Mouse (Mus musculus) midbrain, postnatal 0 days (tissue): ENCODE data around the gene B9d2. TPM values are rescaled to one million over a fixed set of nuclear protein-coding genes. Genes with fewer than 3 reads are reported as not detected.

ENCODE experiments used
- ATAC-seq: fragments of 200-750 bp; cut with Nextera tagmentation; 2 replicates; pipeline ENCODE4 v1.8.0; 2017; ENCODE audit warnings: moderate number of reproducible peaks, mild to moderate bottlenecking, moderate TSS enrichment, moderate library complexity; ENCODE audit not compliant: low FRiP score
- DNase-seq: peaks from one replicate; pipeline ENCODE4 v3.0.0-alpha.2; 2015; ENCODE audit warnings: low spot score
- H3K27ac ChIP-seq: fragments of 300-500 bp; sonication (generic); 2 replicates; pipeline ENCODE4 v1.5.1; 2014; ENCODE audit warnings: low read depth, mild to moderate bottlenecking, low read length, mixed read lengths
- H3K27me3 ChIP-seq: fragments of 300-500 bp; sonication (generic); 2 replicates; pipeline ENCODE4 v1.6.1; 2014; ENCODE audit warnings: low read length, control low read depth, mixed read lengths; ENCODE audit not compliant: insufficient read depth
- H3K36me3 ChIP-seq: fragments of 300-500 bp; sonication (generic); 2 replicates; pipeline ENCODE4 v1.6.1; 2014; ENCODE audit warnings: low read length, control low read depth, mixed read lengths; ENCODE audit not compliant: insufficient read depth
- H3K4me1 ChIP-seq: fragments of 300-500 bp; sonication (generic); 2 replicates; pipeline ENCODE4 v1.6.1; 2014; ENCODE audit warnings: mild to moderate bottlenecking, control low read depth, antibody characterized with exemption, low read length, mixed read lengths; ENCODE audit not compliant: insufficient read depth
- H3K4me2 ChIP-seq: fragments of 300-500 bp; sonication (generic); 2 replicates; pipeline ENCODE4 v1.6.1; 2014; ENCODE audit warnings: low read depth, mild to moderate bottlenecking, low read length, mixed read lengths; ENCODE audit not compliant: poor library complexity, severe bottlenecking
- H3K4me3 ChIP-seq: fragments of 300-500 bp; sonication (generic); 2 replicates; pipeline ENCODE4 v1.5.1; 2014; ENCODE audit warnings: low read depth, mild to moderate bottlenecking, low read length, moderate library complexity
- H3K9ac ChIP-seq: fragments of 300-500 bp; sonication (generic); replicated peaks from 2 replicates; pipeline ENCODE4 v1.6.1; 2014; ENCODE audit warnings: mild to moderate bottlenecking, low read length, moderate library complexity, mixed read lengths; ENCODE audit not compliant: poor library complexity, severe bottlenecking
- H3K9me3 ChIP-seq: fragments of 300-500 bp; sonication (generic); 2 replicates; pipeline ENCODE4 v1.6.1; 2016; ENCODE audit warnings: low read length, control low read depth
- CTCF ChIP-seq: IDR thresholded peaks from 2 replicates; pipeline ENCODE4 v1.5.1; 2016; ENCODE audit warnings: antibody characterized with exemption, mild to moderate bottlenecking
- WGBS: fragments of 180-500 bp; shearing (Covaris S2); extraction: QIAGEN DNeasy Blood & Tissue Kit; methylation state at CpG from one replicate; pipeline ENCODE4 v1.1.7; 2014; 5-methylcytosine and 5-hydroxymethylcytosine counted together
- polyA plus RNA-seq: library from polyadenylated mRNA; unstranded; fragments of >200 nt; fragmentation: Nextera tagmentation; extraction: Ambion mirVana; gene quantifications from 2 replicates; pipeline ENCODE4 v1.2.1, GENCODE M21; 2015
- total RNA-seq: library from RNA; depleted of rRNA; stranded (reverse); fragments of >200 nt; gene quantifications from 2 replicates; pipeline ENCODE4 v1.2.3, GENCODE M21; 2014; rRNA removed

B9d2 gene
- total and polyA plus RNA-seq, 2 experiments from 2014 or later = 32.1 to 58.2 TPM

DNA sequence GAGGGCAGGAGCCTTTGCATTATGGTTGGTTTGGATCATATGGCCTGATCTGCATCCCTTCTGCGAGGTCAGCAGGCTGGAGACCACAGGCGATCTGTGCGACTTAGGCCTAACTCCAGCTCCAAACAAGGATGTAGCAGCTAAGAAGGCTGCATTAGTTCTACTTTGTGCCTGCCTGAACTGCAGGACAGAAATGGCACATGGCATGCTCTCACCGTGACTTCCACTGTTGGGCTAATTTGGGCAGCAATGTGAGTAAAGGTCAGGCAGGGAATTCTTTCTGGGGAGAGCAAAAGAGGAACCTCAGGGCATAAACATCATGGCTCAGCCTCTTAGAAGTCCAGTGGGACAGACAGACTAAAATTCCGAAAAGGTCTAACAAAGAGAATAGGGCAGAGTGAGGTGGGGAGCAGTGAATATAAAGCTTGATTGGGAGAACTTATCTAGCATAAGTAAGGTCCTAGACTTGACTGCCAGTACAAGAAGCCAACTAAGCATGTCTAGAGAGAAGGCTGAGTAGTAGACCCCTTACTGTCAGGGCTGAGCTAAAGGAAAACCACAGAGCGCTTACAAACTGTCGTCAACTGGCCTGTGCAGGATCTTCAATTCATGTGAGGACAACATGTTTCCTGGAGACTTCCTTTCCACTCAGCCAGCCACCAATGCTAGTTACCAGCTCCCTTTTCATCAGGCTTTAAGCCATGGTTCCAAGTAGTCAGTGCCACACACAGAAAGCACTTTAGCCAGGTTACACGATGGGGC is 50.9 kb downstream of the B9d2 start:
- peaks cover 86% of the 10 kb centered on the region for H3K36me3 ChIP-seq
- no peaks in the 10 kb centered on the region for H3K9me3 ChIP-seq
- ATAC-seq (no peak), DNase-seq (no peak)
- WGBS = 89% methylated on average over 8 of the region's 8 CpGs
- no peak for TF ChIP-seq CTCF
- H3K4me3 ChIP-seq = no peak overlapping the region
- no peak overlapping the region for H3K27ac ChIP-seq
- no peaks in the 10 kb centered on the region for H3K4me1 ChIP-seq
- H3K9ac ChIP-seq = no peak overlapping the region
- H3K4me2 ChIP-seq = no peak overlapping the region
- no peaks in the 10 kb centered on the region for H3K27me3 ChIP-seq

DNA sequence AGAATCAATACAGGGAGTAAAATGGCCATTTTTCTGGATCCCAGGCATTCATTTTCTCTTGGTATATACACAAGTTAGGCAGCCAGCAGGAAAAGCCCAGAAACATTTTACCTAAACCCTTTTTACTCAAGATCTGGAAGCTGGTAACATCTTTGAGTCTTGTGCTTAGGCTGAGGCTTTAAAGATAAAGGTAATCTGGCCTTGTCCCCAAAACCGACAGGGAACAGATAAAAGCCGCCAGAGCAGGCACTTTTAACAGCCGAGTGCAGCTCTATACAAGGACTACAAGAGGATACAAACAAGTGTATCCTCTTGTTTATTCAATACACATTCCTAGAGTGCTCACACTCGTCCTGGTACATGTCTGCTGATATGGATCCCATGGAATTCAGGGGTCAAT is 54.4 kb downstream of the B9d2 start:
- no peak for TF ChIP-seq CTCF
- no peak overlapping the region for H3K4me2 ChIP-seq
- no peaks in the 10 kb centered on the region for H3K9me3 ChIP-seq
- no peaks in the 10 kb centered on the region for H3K27me3 ChIP-seq
- H3K4me1 ChIP-seq = no peaks in the 10 kb centered on the region
- H3K36me3 ChIP-seq = peaks cover 72% of the 10 kb centered on the region
- no peak overlapping the region for H3K9ac ChIP-seq
- no peak for ATAC-seq
- no peak overlapping the region for H3K4me3 ChIP-seq
- 70% methylated on average over 4 of the region's 4 CpGs for WGBS
- no peak overlapping the region for H3K27ac ChIP-seq
- DNase-seq = no peak

Other genes starting within 250 kb of the B9d2 start
- 1.4 and 2.9 TPM in 2 replicates for gene Ceacam1, start 203.2 kb upstream of the B9d2 start, total RNA-seq
- 0.84 and 0.94 TPM in 2 replicates for gene Ceacam1, start 203.2 kb upstream of the B9d2 start, polyA plus RNA-seq
- not detected in 2 replicates for gene Ceacam2, start 140.9 kb upstream of the B9d2 start, total RNA-seq
- gene Ceacam2, start 140.9 kb upstream of the B9d2 start, polyA plus RNA-seq = not detected in 2 replicates
- gene Erich4, start 64.9 kb upstream of the B9d2 start, total RNA-seq = not detected in 2 replicates
- not detected in 2 replicates for gene Erich4, start 64.9 kb upstream of the B9d2 start, polyA plus RNA-seq
- 54.3 and 58.1 TPM in 2 replicates for gene Dmac2, start 61.4 kb upstream of the B9d2 start, total RNA-seq
- 47.5 and 50.6 TPM in 2 replicates for gene Dmac2, start 61.4 kb upstream of the B9d2 start, polyA plus RNA-seq
- 0.80 and 1.4 TPM in 2 replicates for gene B3gnt8, start 54.1 kb upstream of the B9d2 start, total RNA-seq
- gene B3gnt8, start 54.1 kb upstream of the B9d2 start, polyA plus RNA-seq = 0.62 and 0.97 TPM in 2 replicates
- 64.9 and 78.2 TPM in 2 replicates for gene Bckdha, start 21.8 kb upstream of the B9d2 start, total RNA-seq
- 40.7 and 50.9 TPM in 2 replicates for gene Bckdha, start 21.8 kb upstream of the B9d2 start, polyA plus RNA-seq
- 19.7 and 29.4 TPM in 2 replicates for gene Exosc5, start 21.6 kb upstream of the B9d2 start, total RNA-seq
- gene Exosc5, start 21.6 kb upstream of the B9d2 start, polyA plus RNA-seq = 27.3 and 29.5 TPM in 2 replicates
- 60.8 and 94.4 TPM in 2 replicates for gene Tmem91, start 5.6 kb upstream of the B9d2 start, total RNA-seq
- gene Tmem91, start 5.6 kb upstream of the B9d2 start, polyA plus RNA-seq = 186 and 200 TPM in 2 replicates
- gene Tgfb1, start 6.2 kb downstream of the B9d2 start, total RNA-seq = 2.2 and 2.5 TPM in 2 replicates
- 0.53 and 0.88 TPM in 2 replicates for gene Tgfb1, start 6.2 kb downstream of the B9d2 start, polyA plus RNA-seq
- 27.0 and 38.3 TPM in 2 replicates for gene Ccdc97, start 38.3 kb downstream of the B9d2 start, total RNA-seq
- 29.1 and 34.4 TPM in 2 replicates for gene Ccdc97, start 38.3 kb downstream of the B9d2 start, polyA plus RNA-seq
- gene Hnrnpul1, start 74.0 kb downstream of the B9d2 start, total RNA-seq = 117 and 126 TPM in 2 replicates
- 41.8 and 47.8 TPM in 2 replicates for gene Hnrnpul1, start 74.0 kb downstream of the B9d2 start, polyA plus RNA-seq
- 22.2 and 28.1 TPM in 2 replicates for gene Axl, start 107.9 kb downstream of the B9d2 start, total RNA-seq
- 16.5 and 20.7 TPM in 2 replicates for gene Axl, start 107.9 kb downstream of the B9d2 start, polyA plus RNA-seq
- gene Cyp2s1, start 136.1 kb downstream of the B9d2 start, total RNA-seq = 3.0 and 4.8 TPM in 2 replicates
- gene Cyp2s1, start 136.1 kb downstream of the B9d2 start, polyA plus RNA-seq = 2.5 and 3.4 TPM in 2 replicates
- gene Cyp2b10, start 216.8 kb downstream of the B9d2 start, total RNA-seq = not detected in 2 replicates
- gene Cyp2b10, start 216.8 kb downstream of the B9d2 start, polyA plus RNA-seq = not detected in 2 replicates